Mouse (Mus musculus) ES-Bruce4 (cell line): ENCODE results near the gene Psg20. TPM values are rescaled to one million over a fixed set of nuclear protein-coding genes. Genes with fewer than 3 reads are reported as not detected.
"Not testable (repeated sequence)": the region's sequence is repeated elsewhere in the genome, so short reads cannot be mapped to it uniquely, and the experiment has no call there.

Experiments
- H3K27ac ChIP-seq: 2 replicates; pipeline ENCODE4 v1.5.1; 2012; ENCODE audit warnings: low read length, inconsistent platforms; ENCODE audit not compliant: insufficient read depth
- H3K27me3 ChIP-seq: 2 replicates; pipeline ENCODE4 v1.6.1; 2012; ENCODE audit warnings: mild to moderate bottlenecking, low read length, inconsistent platforms; ENCODE audit not compliant: control insufficient read depth, poor library complexity, insufficient read depth, severe bottlenecking
- H3K36me3 ChIP-seq: 2 replicates; pipeline ENCODE4 v1.6.1; 2012; ENCODE audit warnings: inconsistent platforms, mild to moderate bottlenecking, low read length, moderate library complexity; ENCODE audit not compliant: control insufficient read depth, poor library complexity, insufficient read depth, severe bottlenecking
- H3K4me1 ChIP-seq: one replicate; pipeline ENCODE4 v1.8.1; 2011; ENCODE audit warnings: low read length; ENCODE audit not compliant: control insufficient read depth, insufficient read depth
- H3K4me3 ChIP-seq: 2 replicates; pipeline ENCODE4 v1.5.1; 2011; ENCODE audit warnings: low read depth, mild to moderate bottlenecking, low read length
- H3K9ac ChIP-seq: 2 replicates; pipeline ENCODE4 v1.6.1; 2012; ENCODE audit warnings: low read depth, mild to moderate bottlenecking, inconsistent platforms; ENCODE audit not compliant: poor library complexity, severe bottlenecking
- H3K9me3 ChIP-seq: replicated peaks from 2 replicates; pipeline ENCODE4 v1.6.1; 2012; ENCODE audit warnings: mild to moderate bottlenecking, low read length, inconsistent platforms; ENCODE audit not compliant: control insufficient read depth, poor library complexity, insufficient read depth, severe bottlenecking
- CTCF ChIP-seq: IDR thresholded peaks from one replicate; pipeline ENCODE4 v1.8.1; 2011; ENCODE audit warnings: low read depth, low read length
- EP300 ChIP-seq: IDR thresholded peaks from 2 replicates; pipeline ENCODE4 v1.6.1; 2011; ENCODE audit warnings: low read depth, low read length; ENCODE audit not compliant: insufficient read depth
- POLR2A ChIP-seq: IDR thresholded peaks from one replicate; pipeline ENCODE4 v1.8.1; 2011; ENCODE audit warnings: low read length; ENCODE audit not compliant: insufficient read depth
- polyA plus RNA-seq: library from polyadenylated mRNA; stranded (reverse); fragments of >200 nt; gene quantifications from 2 replicates; pipeline ENCODE4 v1.2.4, GENCODE M21; 2011; ENCODE audit warnings: low read depth; ENCODE audit not compliant: missing spikeins, insufficient read depth, insufficient read length

Gene Psg20
- polyA plus RNA-seq = not detected in 2 replicates

DNA sequence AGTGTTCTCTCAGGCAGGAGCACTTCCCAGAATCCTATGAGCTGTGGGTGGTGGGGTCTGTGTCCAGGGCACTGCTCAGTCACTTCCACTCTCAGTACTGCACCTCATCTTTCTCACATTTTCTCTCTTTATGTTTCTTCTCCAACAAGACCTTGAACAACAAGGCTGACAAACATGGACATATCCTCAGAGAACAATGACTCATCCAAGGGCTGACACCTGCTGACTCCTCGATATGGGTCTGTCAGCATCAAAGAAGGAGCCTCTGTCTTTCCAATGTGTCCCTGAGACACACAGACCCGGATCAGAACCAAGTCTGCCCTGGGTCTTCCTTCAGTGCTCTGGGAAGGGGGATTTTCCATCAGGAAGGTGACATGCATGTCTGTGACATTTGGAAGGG, at the start of gene Psg20:
Gene Psg20 (minus strand): TSS at position 101 of the 400 bp plus-strand sequence.
- Histone ChIP-seq H3K36me3 (no peaks in the 10 kb centered on the region), H3K9me3 (peaks cover 5% of the 10 kb centered on the region; the same call in 1 of the 2 replicates), H3K27me3 (no peaks in the 10 kb centered on the region), H3K27ac (no peak within 1 kb of the TSS), H3K9ac (no peak within 1 kb of the TSS), H3K4me1 (no peaks in the 10 kb centered on the region), H3K4me3 (no peak within 1 kb of the TSS)
- no peak for TF ChIP-seq CTCF
- no peak for TF ChIP-seq POLR2A
- no peak for TF ChIP-seq EP300

DNA sequence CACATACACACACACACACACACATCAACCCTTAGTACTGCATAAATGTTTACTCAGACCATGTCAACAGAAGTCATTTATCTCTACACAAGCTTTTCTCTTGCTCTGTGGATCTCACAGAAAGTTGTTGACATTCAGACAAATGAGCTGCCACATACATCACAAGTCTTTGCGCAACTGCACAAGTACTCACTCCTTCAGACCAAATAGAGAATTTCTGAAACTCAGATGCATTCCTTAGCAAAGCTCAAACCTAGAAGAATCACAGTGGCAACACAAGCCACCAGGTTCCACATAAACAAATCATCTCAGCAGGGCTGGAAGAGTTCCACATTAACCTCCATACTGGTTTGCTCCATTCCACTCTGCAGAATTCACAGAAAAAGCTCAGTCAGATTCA, 48.5 kb upstream of the Psg20 start:
- Histone ChIP-seq H3K27ac (no peak overlapping the region), H3K9ac (no peak overlapping the region), H3K9me3 (no peaks in the 10 kb centered on the region), H3K4me3 (no peak overlapping the region), H3K27me3 (no peaks in the 10 kb centered on the region), H3K4me1 (no peaks in the 10 kb centered on the region), H3K36me3 (no peaks in the 10 kb centered on the region)
- no peak for TF ChIP-seq POLR2A
- no peak for TF ChIP-seq CTCF
- no peak for TF ChIP-seq EP300

DNA sequence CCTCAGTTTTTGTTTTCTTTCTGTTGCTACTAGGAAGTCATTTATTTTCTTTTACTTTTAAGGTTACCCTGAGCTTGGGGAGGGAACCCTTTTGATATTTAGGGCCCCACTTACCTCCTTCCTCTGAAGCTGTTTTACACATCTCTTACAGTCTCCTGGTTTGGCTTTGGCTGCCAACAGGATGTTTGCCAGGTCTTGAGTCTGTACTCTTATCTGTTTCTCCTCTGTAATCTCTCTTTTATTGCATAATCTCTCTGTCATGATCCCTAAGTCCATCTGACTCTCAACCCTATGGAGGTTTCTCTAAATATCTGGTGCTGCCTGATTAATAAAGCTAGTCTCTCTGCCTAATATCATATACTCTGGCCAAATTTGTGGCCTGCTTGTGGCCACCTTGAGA, 47.1 kb upstream of the Psg20 start:
- no peaks in the 10 kb centered on the region for H3K27me3 ChIP-seq
- TF ChIP-seq CTCF (no peak), EP300 (no peak), POLR2A (no peak)
- no peak overlapping the region for H3K4me3 ChIP-seq
- no peak overlapping the region for H3K9ac ChIP-seq
- no peak overlapping the region for H3K27ac ChIP-seq
- no peaks in the 10 kb centered on the region for H3K9me3 ChIP-seq
- H3K4me1 ChIP-seq = no peaks in the 10 kb centered on the region
- no peaks in the 10 kb centered on the region for H3K36me3 ChIP-seq

DNA sequence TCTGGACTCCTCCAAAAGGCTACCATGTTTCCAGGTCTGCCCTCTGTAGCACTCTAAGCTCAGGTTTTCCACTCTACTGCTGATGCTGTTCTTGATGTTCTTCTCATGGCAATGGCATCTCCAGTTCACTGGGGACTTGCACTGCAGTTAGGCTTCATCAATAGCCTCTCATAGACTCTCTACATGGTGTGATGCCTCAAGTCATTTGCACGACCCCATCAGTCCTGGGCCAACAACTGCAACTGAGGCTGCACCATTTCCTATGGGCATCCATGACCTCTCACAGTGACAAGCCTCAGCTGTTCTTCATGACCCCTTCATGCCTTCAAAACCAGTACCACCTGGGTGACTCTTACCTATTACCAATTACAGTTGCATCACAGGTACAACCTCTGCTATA, 42.4 kb upstream of the Psg20 start:
- H3K36me3 ChIP-seq = no peaks in the 10 kb centered on the region
- H3K9me3 ChIP-seq = no peaks in the 10 kb centered on the region
- TF ChIP-seq EP300 (no peak), CTCF (no peak), POLR2A (no peak)
- no peaks in the 10 kb centered on the region for H3K4me1 ChIP-seq
- no peak overlapping the region for H3K27ac ChIP-seq
- no peaks in the 10 kb centered on the region for H3K27me3 ChIP-seq
- no peak overlapping the region for H3K9ac ChIP-seq
- H3K4me3 ChIP-seq = no peak overlapping the region

DNA sequence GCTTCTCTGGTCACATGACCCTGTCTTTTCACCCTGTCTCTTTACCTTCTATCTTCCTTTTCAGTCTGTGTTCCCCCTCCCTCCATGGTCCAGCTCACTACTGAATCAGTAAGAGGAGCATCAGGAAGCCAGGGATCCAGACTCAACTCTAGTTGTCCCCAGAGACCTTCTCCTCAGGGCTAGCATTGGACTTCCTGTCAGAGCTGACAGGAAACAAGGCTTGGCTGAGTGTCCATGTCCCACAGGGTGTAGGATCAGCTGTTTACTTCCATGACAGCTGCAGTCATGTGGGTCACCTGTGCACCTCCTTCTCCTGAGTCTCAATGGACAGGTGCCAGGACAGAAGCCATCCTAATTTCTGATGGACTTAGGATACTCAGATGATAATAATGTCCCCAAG, 39.9 kb upstream of the Psg20 start:
- H3K9me3 ChIP-seq, H3K4me1 ChIP-seq, H3K27me3 ChIP-seq, H3K9ac ChIP-seq, H3K4me3 ChIP-seq, H3K27ac ChIP-seq, H3K36me3 ChIP-seq: not testable (repeated sequence)

DNA sequence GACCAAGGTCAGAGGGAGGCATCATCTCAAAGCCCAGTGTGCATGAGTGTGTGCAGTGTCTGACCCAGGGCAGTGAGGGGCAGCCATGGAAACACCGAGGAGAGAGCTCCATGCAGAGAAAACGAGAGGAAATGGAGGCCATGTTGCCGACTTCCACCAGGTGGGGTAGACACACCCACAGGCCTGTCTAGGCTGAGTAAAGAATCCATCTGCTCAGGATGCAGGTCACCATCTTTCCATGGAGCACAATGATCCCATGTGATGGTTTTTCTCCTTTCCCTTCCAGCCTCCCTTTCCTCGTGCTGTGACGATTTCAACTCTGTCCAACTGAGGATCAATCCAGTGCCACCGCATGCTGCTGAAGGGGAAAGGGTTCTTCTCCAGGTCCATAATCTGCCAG, 38.0 kb upstream of the Psg20 start:
- no peaks in the 10 kb centered on the region for H3K36me3 ChIP-seq
- no peaks in the 10 kb centered on the region for H3K9me3 ChIP-seq
- H3K9ac ChIP-seq = no peak overlapping the region
- H3K4me3 ChIP-seq = no peak overlapping the region
- TF ChIP-seq CTCF = no peak
- no peak for TF ChIP-seq POLR2A
- TF ChIP-seq EP300 = no peak
- H3K4me1 ChIP-seq = no peaks in the 10 kb centered on the region
- H3K27ac ChIP-seq = no peak overlapping the region
- no peaks in the 10 kb centered on the region for H3K27me3 ChIP-seq
